Mouse (Mus musculus) spleen, adult 2 months (tissue): ENCODE results near the gene Aoc3. TPM values are rescaled to one million over a fixed set of nuclear protein-coding genes. Genes with fewer than 3 reads are reported as not detected.

Experiments used
- DNase-seq, 2 experiments: peaks; one replicate each; pipeline versions ENCODE4 v3.0.0 to v3.0.0-alpha.2; 2012 to 2021; ENCODE audit warnings: low spot score in 2 of 2, low read depth in 1 of 2
- H3K27ac ChIP-seq: fragments of 200-500 bp; 2 replicates; pipeline ENCODE4 v1.5.1; 2012; ENCODE audit warnings: low read length, inconsistent platforms; ENCODE audit not compliant: insufficient read depth
- H3K27me3 ChIP-seq: fragments of 200-500 bp; 2 replicates; pipeline ENCODE4 v1.6.1; 2012; ENCODE audit warnings: mild to moderate bottlenecking, moderate library complexity, low read length, inconsistent platforms; ENCODE audit not compliant: control insufficient read depth, insufficient read depth
- H3K36me3 ChIP-seq: fragments of 200-500 bp; 2 replicates; pipeline ENCODE4 v1.6.1; 2012; ENCODE audit warnings: mild to moderate bottlenecking, low read length, inconsistent platforms; ENCODE audit not compliant: control insufficient read depth, insufficient read depth
- H3K4me1 ChIP-seq: fragments of 200-500 bp; 2 replicates; pipeline ENCODE4 v1.6.1; 2011; ENCODE audit warnings: inconsistent platforms; ENCODE audit not compliant: control insufficient read depth, insufficient read depth, insufficient read length
- H3K4me3 ChIP-seq: fragments of 200-500 bp; 2 replicates; pipeline ENCODE4 v1.5.1; 2011; ENCODE audit warnings: mild to moderate bottlenecking, inconsistent platforms; ENCODE audit not compliant: insufficient read depth, insufficient read length; ENCODE audit errors: extremely low read depth
- CTCF ChIP-seq: fragments of 200-500 bp; IDR thresholded peaks from 2 replicates; pipeline ENCODE4 v1.5.1; 2011; ENCODE audit warnings: mild to moderate bottlenecking, inconsistent platforms; ENCODE audit not compliant: insufficient read depth, insufficient read length, insufficient replicate concordance; ENCODE audit errors: extremely low read depth
- POLR2A ChIP-seq: fragments of 200-500 bp; IDR thresholded peaks from 2 replicates; pipeline ENCODE4 v1.6.1; 2011; ENCODE audit warnings: low read depth, low read length, inconsistent platforms
- WGBS: fragments of 180-500 bp; shearing (Covaris S2); methylation state at CpG from one replicate; pipeline ENCODE4 v1.1.7; 2018; 5-methylcytosine and 5-hydroxymethylcytosine counted together
- polyA plus RNA-seq: library from polyadenylated mRNA; depleted of rRNA; stranded (reverse); fragments of >200 nt; gene quantifications from 2 replicates; pipeline ENCODE4 v1.2.3, GENCODE M21; 2012

The Aoc3 gene
- polyA plus RNA-seq, 1 experiment: 2.2 TPM

- H3K27ac ChIP-seq: no peak overlapping the region
Measured at GRCm38 (mm10) chr11:101353436-101353835, 23.0 kb downstream of the Aoc3 start.

GRCm38 (mm10) chr11:101354438-101355010, 24.1 kb downstream of the Aoc3 start:
- no peak for DNase-seq
- no peak for TF ChIP-seq POLR2A
- H3K4me3 ChIP-seq: no peak overlapping the region
- H3K27ac ChIP-seq: no peak overlapping the region
- H3K27me3 ChIP-seq: no peaks in the 10 kb centered on the region
- H3K4me1 ChIP-seq: no peaks in the 10 kb centered on the region
- WGBS: 84% methylated on average over 5 of the region's 5 CpGs
- H3K36me3 ChIP-seq: no peaks in the 10 kb centered on the region

More at GRCm38 (mm10) chr11:101353436-101353835, 23.0 kb downstream of the Aoc3 start:
- DNase-seq: no peak
- 90% methylated on average over 12 of the region's 12 CpGs for WGBS
- TF ChIP-seq CTCF (no peak), POLR2A (no peak)
- no peaks in the 10 kb centered on the region for H3K36me3 ChIP-seq
- H3K4me1 ChIP-seq: no peaks in the 10 kb centered on the region
- H3K4me3 ChIP-seq: no peak overlapping the region
- H3K27me3 ChIP-seq: no peaks in the 10 kb centered on the region

GRCm38 (mm10) chr11:101355916-101356315, 25.5 kb downstream of the Aoc3 start:
- no peak for DNase-seq
- TF ChIP-seq POLR2A: no peak
- TF ChIP-seq CTCF: no peak
- H3K27ac ChIP-seq: no peak overlapping the region
- H3K36me3 ChIP-seq: no peaks in the 10 kb centered on the region
- H3K4me3 ChIP-seq: no peak overlapping the region
- no peaks in the 10 kb centered on the region for H3K27me3 ChIP-seq
- WGBS: 91% methylated on average over 2 of the region's 2 CpGs
- H3K4me1 ChIP-seq: no peaks in the 10 kb centered on the region

GRCm38 (mm10) chr11:101357505-101358182, 27.2 kb downstream of the Aoc3 start:
- peak in 1 of 2 experiments; percentile 9 for DNase-seq
- Histone ChIP-seq H3K4me3 (no peak overlapping the region), H3K36me3 (no peaks in the 10 kb centered on the region), H3K27me3 (no peaks in the 10 kb centered on the region), H3K27ac (no peak overlapping the region), H3K4me1 (no peaks in the 10 kb centered on the region)
- 30% methylated on average over 3 of the region's 3 CpGs for WGBS
- no peak for TF ChIP-seq CTCF
- no peak for TF ChIP-seq POLR2A

GRCm38 (mm10) chr11:101359776-101360175, 29.4 kb downstream of the Aoc3 start:
- H3K4me3 ChIP-seq: no peak overlapping the region
- 82% methylated on average over 9 of the region's 9 CpGs for whole genome bisulfite sequencing
- no peaks in the 10 kb centered on the region for H3K27me3 ChIP-seq
- no peak for TF ChIP-seq POLR2A
- TF ChIP-seq CTCF: no peak
- no peaks in the 10 kb centered on the region for H3K36me3 ChIP-seq
- no peaks in the 10 kb centered on the region for H3K4me1 ChIP-seq
- no peak for DNase-seq
- H3K27ac ChIP-seq: no peak overlapping the region

GRCm38 (mm10) chr11:101360651-101361113, 30.3 kb downstream of the Aoc3 start:
- Histone ChIP-seq H3K27me3 (no peaks in the 10 kb centered on the region), H3K36me3 (no peaks in the 10 kb centered on the region), H3K27ac (no peak overlapping the region), H3K4me3 (no peak overlapping the region), H3K4me1 (no peaks in the 10 kb centered on the region)
- WGBS: 28% methylated on average over 3 of the region's 3 CpGs
- no peak for TF ChIP-seq CTCF
- no peak for TF ChIP-seq POLR2A
- DNase-seq: no peak

- H3K36me3 ChIP-seq: no peaks in the 10 kb centered on the region
- H3K4me1 ChIP-seq: no peaks in the 10 kb centered on the region
- H3K4me3 ChIP-seq: no peak overlapping the region
- H3K27me3 ChIP-seq: no peaks in the 10 kb centered on the region
- H3K27ac ChIP-seq: no peak overlapping the region
- no peak for DNase-seq
- TF ChIP-seq POLR2A (no peak), CTCF (no peak)
- WGBS: 79% methylated on average over 5 of the region's 5 CpGs
Measured at GRCm38 (mm10) chr11:101364531-101364931, 34.1 kb downstream of the Aoc3 start.
